9 mouse cellular contexts compared by ENCODE assay signal in the genomic region with DNA sequence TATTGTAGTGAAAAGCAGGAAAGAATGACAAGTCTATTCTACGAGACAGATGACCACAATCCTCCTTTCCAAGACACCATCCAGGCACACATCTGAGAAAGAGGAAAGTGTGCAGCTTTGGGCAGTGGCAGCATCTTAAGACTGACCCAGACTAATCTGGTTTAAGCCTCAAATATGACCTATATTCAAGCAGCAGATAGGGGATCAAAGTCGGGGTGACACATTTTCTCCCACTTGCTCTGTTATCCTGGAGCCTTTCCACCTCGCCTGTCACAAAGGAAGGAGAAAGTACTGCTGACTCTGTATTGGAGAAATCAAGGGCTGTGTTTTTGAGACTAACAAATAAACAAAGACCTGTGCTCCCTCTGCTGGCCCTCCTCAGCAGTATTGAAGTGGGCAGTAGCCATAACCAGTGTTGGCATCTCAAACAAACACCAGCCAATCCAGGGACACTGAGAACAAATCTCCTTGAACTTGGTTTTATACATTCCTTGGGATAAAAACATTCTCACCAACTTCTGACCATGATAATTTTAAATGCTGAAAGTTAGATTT. TPM values are rescaled to one million over a fixed set of nuclear protein-coding genes. Genes with fewer than 3 reads are reported as not detected.
DNase-seq lines count a peak whose midpoint lies in the region; ATAC-seq and TF ChIP-seq lines count a peak whose summit lies in the region.
"Had no signal": no experiment of that assay in that cellular context is flagged by ENCODE, and none has a peak within 500 bp of the region (broad histone marks: within the 10 kb centered on the region; RNA-seq: fewer than 3 reads in every experiment).

No protein-coding gene starts in this region.

- no peak for TF ChIP-seq EP300 in heart, postnatal 0 days (IDR thresholded peaks at IDR 0.05; ENCODE audit: low read depth)

- H3K4me1 ChIP-seq in heart, postnatal 0 days (ENCODE audit: control insufficient read depth, insufficient read depth), result peaks cover 4% of the 10 kb centered on the region; the same call in 1 of the 2 replicates
- H3K4me1 ChIP-seq in heart, embryonic 10.5 days, result peaks cover 23% of the 10 kb centered on the region
- H3K4me1 ChIP-seq in forebrain, embryonic 14.5 days (ENCODE audit: control insufficient read depth, insufficient read depth, low read length), result peaks cover 56% of the 10 kb centered on the region

- peak; percentile 15 for DNase-seq in heart, postnatal 0 days (ENCODE audit: low spot score)
- no peak for DNase-seq in heart, embryonic 10.5 days (ENCODE audit: low spot score)
- peak; percentile 22 for DNase-seq in lung, postnatal 14 days
- no peak for DNase-seq in lung, postnatal 4 days
- DNase-seq in forebrain, embryonic 14.5 days (ENCODE audit: low spot score), result peak; percentile 76
- peak; percentile 5 for DNase-seq in splenic B cell, adult 2 months (ENCODE audit: low read depth, low spot score)
- DNase-seq in spleen, adult 18-20 months, result no peak
- no peak for DNase-seq in yolk sac, embryonic 10.5 days (ENCODE audit: low spot score)

- no peaks in the 10 kb centered on the region for H3K9me3 ChIP-seq in heart, postnatal 0 days (replicated peaks; ENCODE audit: control insufficient read depth, low read length)
- H3K9me3 ChIP-seq in heart, embryonic 10.5 days, result no peaks in the 10 kb centered on the region
- H3K9me3 ChIP-seq in forebrain, embryonic 14.5 days (replicated peaks; ENCODE audit: control insufficient read depth, low read length), result no peaks in the 10 kb centered on the region
- H3K9me3 ChIP-seq: neural tube, embryonic 12.5 days had no signal

- H3K27ac ChIP-seq in heart, postnatal 0 days (ENCODE audit: low read depth), result no peak overlapping the region
- H3K27ac ChIP-seq in heart, embryonic 10.5 days, result no peak overlapping the region
- H3K27ac ChIP-seq in forebrain, embryonic 14.5 days (ENCODE audit: low read depth, low read length), result peak overlapping the region; percentile 39
- H3K27ac ChIP-seq: neural tube, embryonic 12.5 days had no signal

- no peaks in the 10 kb centered on the region for H3K36me3 ChIP-seq in heart, postnatal 0 days (replicated peaks; ENCODE audit: control insufficient read depth, insufficient read depth, low read length)
- H3K36me3 ChIP-seq in heart, embryonic 10.5 days, result no peaks in the 10 kb centered on the region
- H3K36me3 ChIP-seq in forebrain, embryonic 14.5 days (ENCODE audit: control insufficient read depth, insufficient read depth, low read length), result no peaks in the 10 kb centered on the region
- H3K36me3 ChIP-seq in splenic B cell, adult 2 months (ENCODE audit: control insufficient read depth, insufficient read depth, low read length, poor library complexity, severe bottlenecking), result no peaks in the 10 kb centered on the region
- H3K36me3 ChIP-seq: neural tube, embryonic 12.5 days had no signal

- no peak overlapping the region for H3K4me3 ChIP-seq in heart, postnatal 0 days (ENCODE audit: low read depth, low read length)
- no peak overlapping the region for H3K4me3 ChIP-seq in heart, embryonic 10.5 days
- H3K4me3 ChIP-seq in forebrain, embryonic 14.5 days (ENCODE audit: low read depth, low read length), result no peak overlapping the region
- H3K4me3 ChIP-seq: neural tube, embryonic 12.5 days had no signal

- whole genome bisulfite sequencing in heart, postnatal 0 days, result 61% methylated on average over 3 of the region's 3 CpGs
- WGBS in heart, embryonic 10.5 days, result 59% methylated on average over 3 of the region's 3 CpGs
- WGBS in forebrain, embryonic 14.5 days, result 44% methylated on average over 3 of the region's 3 CpGs

- no peak overlapping the region for H3K4me2 ChIP-seq in heart, postnatal 0 days (ENCODE audit: low read depth, low read length)
- no peak overlapping the region for H3K4me2 ChIP-seq in forebrain, embryonic 14.5 days (ENCODE audit: low read length)
- H3K4me2 ChIP-seq: neural tube, embryonic 12.5 days had no signal

- peak; percentile 46 for TF ChIP-seq CTCF in heart, postnatal 0 days (IDR thresholded peaks at IDR 0.05; ENCODE audit: low read depth)

- no peak for ATAC-seq in heart, postnatal 0 days (ENCODE audit: insufficient read depth, low read depth)
- peak; percentile 36 for ATAC-seq in forebrain, embryonic 14.5 days

- no peak overlapping the region for H3K9ac ChIP-seq in heart, postnatal 0 days (replicated peaks; ENCODE audit: low read depth, low read length)
- H3K9ac ChIP-seq in forebrain, embryonic 14.5 days (ENCODE audit: low read length), result no peak overlapping the region
- H3K9ac ChIP-seq: neural tube, embryonic 12.5 days had no signal

- no peaks in the 10 kb centered on the region for H3K27me3 ChIP-seq in heart, postnatal 0 days (ENCODE audit: control insufficient read depth, insufficient read depth, low read length)
- no peaks in the 10 kb centered on the region for H3K27me3 ChIP-seq in heart, embryonic 10.5 days (ENCODE audit: insufficient read depth, poor library complexity, severe bottlenecking)
- no peaks in the 10 kb centered on the region for H3K27me3 ChIP-seq in forebrain, embryonic 14.5 days (replicated peaks; ENCODE audit: control insufficient read depth, insufficient read depth, low read length)
- H3K27me3 ChIP-seq in splenic B cell, adult 2 months (ENCODE audit: control insufficient read depth, insufficient read depth, low read length, poor library complexity, severe bottlenecking), result no peaks in the 10 kb centered on the region

RNA-seq across cellular contexts. Expression of gene Insm1, which starts 34.7 kb away (rescaled TPM):
- not detected in 2 replicates for total RNA-seq in heart, postnatal 0 days (2014; rRNA removed; ENCODE audit: low replicate concordance)
- polyA plus RNA-seq in heart, postnatal 0 days (2015; fragmentation: Nextera tagmentation; extraction: Ambion mirVana), result not detected in 2 replicates
- polyA plus RNA-seq in heart, embryonic 10.5 days (2016; fragmentation: Nextera tagmentation; extraction: Ambion mirVana), result 0.04 and 0.05 TPM in 2 replicates
- 12.6 and 14.7 TPM in 2 replicates for polyA plus RNA-seq in forebrain, embryonic 14.5 days (2014; fragmentation: Nextera tagmentation; extraction: Ambion mirVana)

Comparison
In these comparisons a context has a peak if more than half of its experiments do, and no peak if none do; other contexts are left out.
1. DNase-seq: peak in heart, postnatal 0 days (single experiment), lung, postnatal 14 days (single experiment), forebrain, embryonic 14.5 days (single experiment) and splenic B cell, adult 2 months (single experiment); none in heart, embryonic 10.5 days (single experiment), lung, postnatal 4 days (0 of 2), spleen, adult 18-20 months (0 of 2) and yolk sac, embryonic 10.5 days (single experiment).
2. RNA of gene Insm1, which starts 34.7 kb away (polyA plus RNA-seq): 12.6 to 14.7 TPM in forebrain, embryonic 14.5 days; 0.04 to 0.05 TPM in heart, embryonic 10.5 days and not detected in heart, postnatal 0 days; every median in the first group is over 10 times any median in the second.